Mouse (Mus musculus) heart, adult 11 months (tissue): ENCODE results near the gene Nudt2.

Experiments used
- DNase-seq: peaks from one replicate; pipeline ENCODE4 v3.0.0; 2022

Gene Nudt2

GRCm38 (mm10) chr4:41523839-41524238 is 58.9 kb downstream of the Nudt2 start:
- peak; percentile 93 for DNase-seq

GRCm38 (mm10) chr4:41524829-41525228 is 59.9 kb downstream of the Nudt2 start:
- no peak for DNase-seq

- no peak for DNase-seq
Observed at GRCm38 (mm10) chr4:41526553-41526952, 61.6 kb downstream of the Nudt2 start.

- no peak for DNase-seq
Observed at GRCm38 (mm10) chr4:41527076-41527475, 62.1 kb downstream of the Nudt2 start.

GRCm38 (mm10) chr4:41527996-41528395 is 63.0 kb downstream of the Nudt2 start:
- no peak for DNase-seq
